Mouse (Mus musculus): ENCODE measurements around the gene Flot1.

Flot1 gene

DNA sequence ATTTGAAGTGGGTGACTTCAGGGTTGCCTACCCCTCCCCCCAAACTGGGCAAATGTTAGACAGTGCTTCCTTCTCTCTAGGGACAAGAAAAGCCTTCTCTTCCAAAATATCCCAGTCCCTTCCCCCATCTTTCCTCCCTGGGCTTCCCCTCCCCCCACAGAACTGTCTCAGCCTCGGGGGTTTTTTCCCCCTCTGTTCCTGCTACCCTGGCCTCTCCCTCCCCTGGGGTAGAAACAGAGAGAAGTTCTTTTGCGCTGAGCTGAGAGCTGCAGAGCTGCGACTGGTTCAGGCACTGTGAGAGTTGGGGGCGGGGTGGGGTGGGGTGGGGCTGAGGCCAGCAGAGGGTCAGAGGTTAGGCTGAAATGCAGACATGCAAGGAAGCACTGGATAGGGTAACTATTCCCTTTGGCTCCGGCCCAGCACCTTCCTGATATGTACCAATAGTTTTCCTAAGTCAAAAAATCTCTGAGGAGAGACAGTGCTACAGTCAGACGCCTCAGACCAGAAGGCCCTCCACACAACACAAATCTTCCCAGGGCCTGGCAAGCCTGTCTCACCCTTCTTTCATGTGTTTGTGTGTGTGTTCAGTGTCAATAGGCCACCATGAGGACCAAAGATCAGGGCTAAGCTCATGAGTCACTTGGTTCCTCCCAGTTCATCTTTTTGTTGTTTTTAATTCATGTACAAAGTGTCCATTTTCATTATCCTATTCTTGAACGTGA is 46.5 kb downstream of the Flot1 start:
- DNase-seq = no peak

GRCm38 (mm10) chr17:35870151-35870883 is 47.3 kb downstream of the Flot1 start:
- DNase-seq = peak; percentile 46

- no peak for DNase-seq
Observed at GRCm38 (mm10) chr17:35870884-35871696, 48.1 kb downstream of the Flot1 start.

- DNase-seq = peak; percentile 87
Observed at GRCm38 (mm10) chr17:35873774-35874519, 50.9 kb downstream of the Flot1 start.

DNA sequence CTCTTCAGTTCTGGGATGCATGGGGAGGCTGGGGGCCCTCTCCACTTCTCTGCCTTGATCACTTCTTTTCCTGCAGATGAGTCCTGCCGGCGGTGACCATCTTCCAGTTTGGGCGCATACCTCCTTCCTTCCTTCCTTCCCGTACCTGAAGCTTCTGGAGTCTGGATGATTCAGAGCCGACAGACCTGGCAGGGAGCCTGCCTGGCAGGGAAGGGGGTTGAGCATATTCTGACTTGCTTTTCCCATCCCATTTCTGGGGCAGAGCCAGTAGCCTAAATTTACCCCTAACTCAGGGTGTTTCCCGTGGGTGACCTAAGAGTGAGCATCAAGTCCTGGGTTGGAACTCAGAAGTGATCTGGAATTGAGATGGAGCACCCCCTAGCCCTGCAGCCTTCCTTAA is 51.7 kb downstream of the Flot1 start:
- DNase-seq = peak; percentile 61

DNA sequence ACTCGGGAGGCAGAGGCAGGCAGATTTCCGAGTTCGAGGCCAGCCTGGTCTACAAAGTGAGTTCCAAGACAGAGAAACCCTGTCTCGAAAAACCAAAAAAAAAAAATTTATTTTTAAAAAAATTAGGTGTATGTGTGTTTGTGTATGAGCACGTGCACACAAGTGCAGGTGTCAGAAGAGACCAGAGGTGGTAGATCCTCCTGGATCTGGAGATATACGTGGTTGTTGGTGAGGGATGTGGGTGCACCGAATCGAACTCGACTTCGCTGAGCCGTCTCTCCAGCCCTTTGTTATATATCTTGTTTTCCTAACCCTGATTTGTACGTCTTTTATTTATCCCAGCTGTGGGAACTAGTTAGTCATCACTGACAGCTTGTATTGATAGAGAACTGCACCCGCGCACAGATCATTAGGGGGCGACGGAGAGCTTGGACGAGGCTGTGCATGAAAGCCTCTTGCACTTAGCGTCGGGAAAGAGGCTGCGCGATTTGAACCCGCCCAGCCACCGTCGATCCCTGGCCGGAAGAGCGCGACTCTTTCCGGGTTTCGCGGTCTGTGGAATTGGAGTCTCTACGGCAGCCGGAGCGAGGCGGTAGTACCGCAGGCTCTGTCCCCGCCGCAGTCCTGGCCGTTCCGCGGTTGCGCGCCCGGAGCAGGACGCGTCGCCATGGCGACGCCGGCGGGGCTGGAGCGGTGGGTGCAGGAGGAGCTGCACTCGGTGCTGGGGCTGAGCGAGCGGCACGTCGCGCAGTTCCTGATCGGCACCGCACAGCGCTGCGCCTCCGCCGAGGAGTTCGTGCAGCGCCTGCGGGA is 56.4 kb downstream of the Flot1 start, which contains the start of gene Dhx16:
Gene Dhx16, plus strand, starts transcription at position 575 of the 813 bp plus-strand sequence.
- peak; percentile 96 for DNase-seq

All from right cerebral cortex, postnatal 14 days (tissue).